Mouse (Mus musculus) left cerebral cortex, postnatal 25 days (tissue): ENCODE measurements around the gene Epha10. TPM values are rescaled to one million over a fixed set of nuclear protein-coding genes. Genes with fewer than 3 reads are reported as not detected.
A peak's percentile ranks its signal among the peaks of the same experiment; 100 is the strongest.

ENCODE experiments used
- DNase-seq, 2 experiments: peaks; one replicate each; pipeline ENCODE4 v3.0.0; 2022; ENCODE audit warnings: low spot score in 2 of 2, mixed read lengths in 1 of 2
- intact Hi-C: fragments of 180-260 bp; cut with DNase I; formaldehyde crosslinking; loops from one replicate; pipeline ENCODE4 v1.15.1; 2025
- total RNA-seq, 2 experiments: library from RNA; stranded (reverse); gene quantifications; 2 replicates each; pipeline ENCODE4 v1.2.3; 2021

Gene Epha10
- total RNA-seq = 10 to 100 TPM; 46.6 to 49.7 TPM

DNA sequence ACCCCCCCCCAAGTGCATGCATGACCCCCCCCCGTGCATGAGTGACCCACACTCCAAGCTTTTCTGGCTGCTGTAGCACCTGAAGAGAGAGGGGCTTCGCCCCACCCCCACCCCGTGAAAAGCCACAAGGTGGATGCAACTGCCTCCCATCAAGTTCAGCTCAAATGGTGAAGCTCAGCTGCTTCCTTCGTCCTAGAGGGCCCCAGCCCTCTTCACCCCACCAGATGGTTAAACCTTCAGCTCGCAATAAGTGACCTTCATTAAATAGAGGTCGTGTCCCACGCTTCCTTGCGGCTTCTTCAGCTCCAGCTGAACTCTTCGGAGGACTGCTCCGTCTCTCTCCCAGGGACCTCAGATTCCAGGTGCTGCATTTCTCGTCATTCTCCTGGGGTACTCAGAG, at the start of gene Epha10:
Epha10 (plus strand) TSS at position 301 of the 400 bp plus-strand sequence.
- no peak for DNase-seq
- intact Hi-C loops = no loop called here

DNA sequence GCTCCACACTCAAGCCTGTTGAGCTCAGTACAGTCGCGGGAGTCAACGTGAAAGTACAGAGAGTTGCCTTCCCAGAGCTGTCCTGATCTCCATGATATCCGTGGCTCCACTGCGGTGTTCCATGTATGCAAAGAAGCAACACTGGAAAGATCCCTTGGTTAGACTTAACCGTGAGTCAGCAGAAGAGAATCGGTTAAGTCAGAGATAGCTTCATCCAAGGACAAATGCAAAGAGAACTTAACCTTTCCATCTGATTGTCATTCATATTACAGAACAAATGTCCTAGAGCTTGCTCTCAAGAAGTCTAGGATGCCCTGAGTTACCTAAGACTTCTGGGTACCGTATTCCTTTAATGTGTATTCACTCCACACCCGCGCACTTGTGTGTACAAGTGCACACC, 47.9 kb upstream of the Epha10 start:
- intact Hi-C loops = no loop called here
- DNase-seq = no peak

DNA sequence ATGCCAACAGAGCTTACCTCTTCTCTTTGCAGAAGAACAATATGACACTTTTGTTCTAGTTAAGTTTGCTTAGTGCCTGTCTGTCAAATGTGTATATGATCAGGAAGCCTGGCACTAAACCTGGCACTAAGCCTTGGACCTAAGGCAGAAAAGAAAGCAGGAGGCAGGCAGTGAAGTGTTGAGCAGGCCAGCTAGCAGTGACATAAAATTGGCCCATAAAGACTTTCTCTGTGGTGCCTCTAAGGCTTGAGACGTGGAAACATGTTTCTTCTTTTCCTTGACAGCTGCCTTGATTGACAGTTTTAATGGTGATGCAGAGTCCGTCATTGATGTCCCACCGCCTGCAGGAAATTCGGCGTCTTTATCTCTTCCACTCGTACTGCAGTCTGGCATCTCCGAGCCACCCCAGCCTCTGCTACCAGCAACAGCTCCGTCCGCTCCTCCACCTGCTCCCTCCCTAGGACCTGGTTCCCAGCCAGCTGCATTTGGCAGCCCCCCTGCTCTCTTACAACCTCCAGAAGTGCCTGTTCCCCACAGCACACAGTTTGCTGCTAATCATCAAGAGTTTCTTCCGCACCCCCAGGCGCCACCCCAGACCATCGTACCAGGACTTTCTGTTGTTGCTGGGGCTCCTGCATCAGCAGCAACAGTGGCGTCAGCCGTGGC, 42.5 kb upstream of the Epha10 start:
- DNase-seq = no peak
- intact Hi-C loops = no loop called here

DNA sequence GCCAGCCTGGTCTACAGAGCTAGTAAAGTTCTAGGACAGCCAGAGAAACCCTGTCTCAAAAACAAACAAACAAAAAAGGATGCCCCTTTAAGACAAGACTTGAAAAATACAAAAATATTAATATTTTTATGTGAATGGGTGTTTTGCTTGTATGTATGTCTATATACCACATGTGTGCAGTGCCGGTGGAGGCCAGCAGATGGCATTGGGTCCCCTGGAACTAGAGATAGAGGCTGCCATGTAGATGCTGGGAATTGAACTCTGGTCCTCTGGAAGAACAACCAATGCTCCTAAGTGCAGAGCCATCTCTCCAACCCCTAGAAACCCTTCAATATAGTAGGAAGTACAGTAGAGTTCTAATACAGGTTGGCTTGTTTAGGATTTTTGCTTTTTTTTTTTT, 39.7 kb upstream of the Epha10 start:
- intact Hi-C loops = no loop called here

DNA sequence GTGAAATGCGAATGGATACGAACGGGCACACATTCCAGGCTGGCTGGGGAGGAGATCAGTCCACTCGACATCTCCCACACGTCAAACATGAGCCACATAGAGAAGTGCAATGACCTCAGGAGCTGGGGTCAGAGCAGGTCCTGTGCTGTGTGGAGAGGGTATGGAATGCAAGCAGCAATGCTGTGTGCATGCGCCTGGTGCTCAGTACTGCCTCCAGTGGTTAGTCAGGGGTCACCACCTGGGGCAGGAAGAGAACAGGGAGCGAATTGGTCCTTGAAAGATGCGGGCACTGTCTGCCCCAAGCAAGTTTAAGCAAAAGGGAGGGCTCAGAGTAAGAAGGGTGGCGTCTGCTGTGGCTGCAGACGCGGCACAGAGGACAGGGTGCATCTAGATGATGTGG, 37.2 kb upstream of the Epha10 start:
- no peak for DNase-seq
- intact Hi-C loops = no loop called here

More for the DNA sequence above, 39.7 kb upstream of the Epha10 start:
- DNase-seq = no peak

DNA sequence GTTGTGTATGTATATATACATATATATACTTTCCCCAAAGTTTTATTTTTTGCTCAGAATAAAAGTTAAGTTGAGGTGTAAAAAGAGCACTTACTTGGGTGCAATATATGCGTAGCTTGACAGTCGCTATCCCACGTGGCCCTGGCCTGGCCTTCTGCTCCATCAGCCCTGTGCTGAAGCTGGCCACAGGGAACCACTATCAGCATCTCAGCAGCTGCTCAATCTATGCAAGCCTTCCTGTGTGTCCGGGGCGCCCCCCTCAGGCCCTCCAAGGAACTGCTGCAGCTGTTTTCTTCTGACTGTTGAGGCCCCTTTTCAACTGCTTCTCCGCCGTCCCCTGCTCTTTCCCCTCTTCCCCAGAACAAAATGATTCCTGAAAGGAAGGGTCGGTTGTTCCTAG, 33.1 kb upstream of the Epha10 start:
- intact Hi-C loops = loop anchor here (1.0 kb wide), 1 partner anchor 45 kb away; the partner anchor contains the start of gene Mtf1
- DNase-seq = peak; percentile 83 to 89

DNA sequence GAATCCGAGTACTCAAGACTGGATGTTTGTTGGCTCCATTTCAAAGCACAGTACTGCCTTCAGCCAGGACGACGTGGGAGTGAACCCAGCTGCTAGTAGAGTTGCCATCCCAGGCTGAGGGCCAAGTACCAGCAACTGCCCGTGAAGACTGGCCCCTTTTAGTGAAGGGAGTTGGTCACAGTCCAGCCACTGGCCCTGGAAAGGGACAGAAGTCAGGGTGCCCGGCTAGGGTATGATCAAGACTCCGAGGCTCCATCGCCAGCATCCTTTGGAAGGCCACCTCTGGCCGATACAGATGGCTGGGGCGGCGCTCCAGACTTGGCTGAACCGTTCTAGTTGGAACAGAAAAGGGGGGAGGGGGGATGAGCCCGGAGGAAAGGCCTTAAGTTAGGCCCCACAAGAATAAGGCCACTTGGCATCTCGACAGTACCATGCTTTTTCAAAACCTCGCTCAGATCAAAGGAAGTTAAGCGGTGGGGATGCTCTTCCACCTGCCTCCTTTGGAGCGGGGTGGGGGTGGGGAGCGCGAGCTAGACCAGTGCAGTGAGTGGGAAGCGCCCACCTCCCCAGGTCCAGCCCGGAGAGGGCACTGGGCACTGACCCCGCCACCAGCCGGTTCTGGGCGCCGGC, 31.0 kb upstream of the Epha10 start:
- intact Hi-C loops = loop anchor here (5.0 kb wide), 1 partner anchor 43 kb away; no protein-coding TSS in a partner anchor
- peak; percentile 69 to 86 for DNase-seq

DNA sequence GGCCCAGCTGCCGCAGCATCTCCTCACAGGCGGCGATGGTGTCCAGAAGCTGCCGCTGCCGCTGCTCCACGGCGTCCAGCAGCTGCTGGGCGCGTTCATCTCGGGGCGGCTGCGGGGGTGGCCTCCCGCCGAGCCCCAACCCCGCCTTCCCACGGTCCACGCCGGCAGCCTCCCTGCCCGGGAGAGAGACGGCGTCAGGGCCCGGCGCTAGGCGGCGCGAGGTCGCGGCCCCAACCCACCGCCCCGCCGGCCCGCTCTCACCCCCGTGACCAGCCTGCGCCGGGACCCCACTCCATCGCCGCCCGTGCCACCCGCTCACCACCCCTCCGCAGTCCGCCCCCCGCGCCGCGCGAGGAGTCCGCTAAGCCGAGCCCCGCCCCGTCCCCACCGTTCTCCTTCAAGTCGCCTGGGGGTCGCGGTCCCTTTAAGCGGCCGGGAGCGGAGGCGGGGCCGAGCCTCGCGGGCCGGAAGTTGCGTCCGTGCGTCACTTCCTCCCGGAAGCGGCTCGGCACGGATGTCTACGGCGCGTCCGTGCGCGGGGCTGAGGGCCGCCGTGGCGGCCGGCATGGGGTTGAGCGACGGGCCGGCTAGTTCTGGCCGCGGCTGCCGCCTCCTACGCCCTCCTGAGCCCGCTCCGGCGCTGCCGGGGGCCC, 30.3 kb upstream of the Epha10 start, which contains the start of gene Yrdc:
Yrdc (plus strand) TSS at position 419 of the 653 bp plus-strand sequence.
- intact Hi-C loops = loop anchor here (5.0 kb wide), 1 partner anchor 42 kb away; no protein-coding TSS in a partner anchor
- DNase-seq = peak; percentile 95

DNA sequence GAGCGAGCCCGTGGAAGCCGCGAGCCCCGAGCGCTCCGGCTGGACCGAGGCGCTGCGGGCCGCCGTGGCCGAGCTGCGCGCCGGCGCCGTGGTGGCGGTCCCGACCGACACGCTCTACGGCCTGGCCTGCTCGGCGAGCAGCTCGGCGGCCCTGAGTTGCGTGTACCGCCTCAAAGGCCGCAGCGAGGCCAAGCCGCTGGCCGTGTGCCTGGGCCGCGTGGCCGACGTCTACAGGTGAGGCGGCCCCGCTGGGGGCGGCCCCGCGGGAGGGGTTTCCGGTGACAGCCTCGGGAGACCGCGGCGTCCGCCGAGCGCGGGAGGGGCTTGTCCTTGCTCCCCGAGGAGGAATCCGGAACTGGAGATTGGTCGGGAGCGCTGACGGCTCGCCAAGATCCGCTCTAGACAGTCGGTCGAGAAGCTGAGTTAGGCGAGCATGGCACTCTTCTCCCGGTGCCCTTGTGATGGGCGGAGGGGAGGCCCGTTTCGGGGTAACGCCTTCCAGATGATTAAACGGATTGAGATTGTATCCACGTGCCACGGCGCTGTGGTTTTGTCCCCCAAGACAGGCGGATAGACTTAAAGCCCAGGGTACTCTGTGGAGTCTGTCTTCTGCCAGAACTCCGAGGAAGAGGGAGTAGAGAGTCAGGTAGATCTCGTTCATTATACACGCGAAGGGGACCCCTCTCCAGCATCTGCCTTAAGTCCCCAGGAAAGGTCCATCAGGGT, 29.6 kb upstream of the Epha10 start, which contains the start of gene 1110065P20Rik:
1110065P20Rik (minus strand) TSS at position 264 of the 726 bp plus-strand sequence.
- peak; percentile 78 to 81 for DNase-seq
- intact Hi-C loops = loop anchor here (5.0 kb wide), 1 partner anchor 41 kb away; no protein-coding TSS in a partner anchor

DNA sequence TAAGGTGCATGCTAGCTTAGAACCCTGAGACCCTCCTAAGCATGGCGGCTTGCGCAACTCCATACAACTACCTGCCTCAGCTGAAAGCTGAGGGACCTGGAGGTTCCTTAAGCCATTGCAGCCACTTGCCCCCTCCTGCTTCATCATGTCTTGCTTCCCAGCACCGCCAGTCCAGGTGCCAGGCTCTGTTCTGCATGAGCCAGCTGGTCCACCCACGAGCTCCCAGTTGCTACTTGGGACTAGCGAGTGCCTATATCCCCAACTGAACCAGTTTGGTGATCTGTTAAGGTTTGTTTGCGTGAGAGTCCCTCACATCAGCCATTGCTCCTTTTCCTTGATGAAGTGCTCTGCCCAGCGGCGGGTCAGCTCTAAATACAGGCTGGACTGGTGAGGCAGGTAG, 24.4 kb upstream of the Epha10 start:
- intact Hi-C loops = no loop called here
- peak in 1 of 2 experiments; percentile 64 for DNase-seq

DNA sequence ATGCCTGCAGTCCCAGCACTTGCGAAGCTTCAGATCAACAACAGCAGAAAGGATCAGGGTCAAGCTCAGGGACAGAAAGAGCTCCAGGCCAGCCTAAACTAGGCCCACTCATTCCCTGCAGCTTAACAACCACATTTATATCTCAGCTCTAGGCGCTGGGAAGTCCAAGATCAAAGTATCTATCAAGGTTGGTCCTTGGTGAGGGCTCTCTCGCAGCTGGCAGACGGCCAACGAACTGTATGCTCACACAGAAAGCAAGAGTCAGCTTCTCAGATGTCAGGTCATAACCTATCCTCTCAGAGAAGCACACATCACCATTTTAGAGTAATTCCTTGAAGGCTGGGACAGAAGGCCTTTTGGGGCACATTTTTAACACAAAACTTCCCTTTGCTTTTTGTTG, 22.3 kb upstream of the Epha10 start:
- intact Hi-C loops = no loop called here
- no peak for DNase-seq

DNA sequence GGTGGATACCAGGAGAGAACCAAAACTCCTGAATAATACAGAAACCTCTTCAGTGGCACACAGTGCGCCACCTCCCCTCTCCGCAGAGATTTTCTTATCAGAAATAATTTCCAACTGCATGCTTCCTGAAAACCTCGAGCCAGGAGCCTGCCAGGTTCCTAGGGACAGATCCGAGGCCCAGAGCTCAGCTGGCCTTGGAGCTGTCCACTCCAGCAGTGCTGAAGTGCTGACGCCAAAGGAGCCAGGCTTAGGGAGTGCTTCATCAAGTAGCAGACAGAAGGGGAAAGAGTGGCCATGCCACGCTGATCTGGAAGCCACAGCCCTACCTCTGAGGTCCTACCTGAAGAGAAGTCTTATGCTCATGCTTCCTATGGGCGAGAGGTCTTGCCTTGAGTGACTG, 20.3 kb upstream of the Epha10 start:
- no peak for DNase-seq
- intact Hi-C loops = loop anchor here (5.0 kb wide), 1 partner anchor 77 kb away; the partner anchor contains the start of genes 9930104L06Rik and Cdca8

DNA sequence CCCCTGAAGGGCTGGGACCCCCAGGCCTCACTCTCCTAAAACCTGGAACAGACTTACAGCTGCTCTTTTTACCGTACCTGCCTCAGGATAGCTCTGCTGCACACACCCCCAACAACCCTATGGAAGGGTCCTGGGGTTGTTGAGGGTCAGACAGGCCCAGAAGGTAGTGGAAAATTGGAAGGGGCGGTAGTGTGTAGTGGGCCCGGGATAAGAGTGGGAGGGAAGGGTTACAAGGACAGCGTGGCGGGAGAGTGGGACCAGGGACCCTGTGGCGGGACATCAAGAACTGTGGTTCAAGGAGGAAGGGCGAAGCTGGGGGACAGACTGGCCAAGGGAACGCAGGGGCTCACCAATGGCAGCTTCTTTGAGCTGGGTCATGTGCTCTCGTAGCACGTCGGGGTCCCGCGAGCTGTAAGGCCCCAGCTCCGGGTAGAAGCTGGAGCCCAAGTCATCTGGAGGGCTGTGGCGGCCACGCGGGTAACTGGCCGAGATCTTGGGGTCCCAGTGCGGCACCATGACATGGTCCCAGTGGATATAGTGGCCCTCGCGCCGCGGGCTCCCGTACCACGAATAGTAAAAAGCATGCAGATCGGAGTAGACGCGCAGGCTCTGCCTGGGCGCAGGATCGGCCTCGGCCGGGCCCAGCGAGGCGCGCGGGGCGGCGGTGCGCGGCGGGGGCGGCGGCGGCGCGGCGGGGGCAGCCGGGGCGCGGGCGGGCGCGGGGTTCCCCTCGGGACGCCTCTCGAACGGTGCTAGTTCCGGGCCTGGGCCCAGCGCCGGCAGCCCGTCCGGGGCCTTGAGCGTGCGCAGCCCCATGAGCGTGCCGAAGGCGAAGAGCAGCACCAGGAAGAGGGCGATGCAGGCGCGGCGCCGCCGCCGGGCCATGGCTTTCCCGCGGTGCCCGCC, 19.2 kb upstream of the Epha10 start, which contains the start of gene Maneal:
Maneal (minus strand) TSS at position 889 of the 906 bp plus-strand sequence.
- no peak for DNase-seq
- intact Hi-C loops = loop anchor here (5.0 kb wide), 1 partner anchor 76 kb away; the partner anchor contains the start of genes 9930104L06Rik and Cdca8

DNA sequence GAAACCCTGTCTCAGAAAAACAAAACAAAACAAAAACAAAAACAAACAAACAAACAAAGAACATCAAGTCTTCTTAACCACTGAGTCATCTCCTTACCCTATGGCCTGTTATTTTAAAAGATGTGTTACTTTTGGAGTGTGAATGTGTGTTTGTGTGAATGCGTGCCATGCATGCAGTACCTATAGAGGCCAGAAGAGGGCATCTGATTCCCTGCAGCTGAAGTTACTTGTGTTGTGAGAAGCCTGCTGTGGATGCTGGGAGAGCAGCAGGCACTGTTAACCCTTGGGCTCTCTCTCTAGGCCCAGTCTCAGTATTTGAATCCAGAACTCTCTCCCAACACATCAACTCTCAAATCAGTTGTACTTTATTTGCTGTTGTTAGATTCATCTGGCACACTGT, 8.0 kb upstream of the Epha10 start:
- no peak for DNase-seq
- intact Hi-C loops = no loop called here

DNA sequence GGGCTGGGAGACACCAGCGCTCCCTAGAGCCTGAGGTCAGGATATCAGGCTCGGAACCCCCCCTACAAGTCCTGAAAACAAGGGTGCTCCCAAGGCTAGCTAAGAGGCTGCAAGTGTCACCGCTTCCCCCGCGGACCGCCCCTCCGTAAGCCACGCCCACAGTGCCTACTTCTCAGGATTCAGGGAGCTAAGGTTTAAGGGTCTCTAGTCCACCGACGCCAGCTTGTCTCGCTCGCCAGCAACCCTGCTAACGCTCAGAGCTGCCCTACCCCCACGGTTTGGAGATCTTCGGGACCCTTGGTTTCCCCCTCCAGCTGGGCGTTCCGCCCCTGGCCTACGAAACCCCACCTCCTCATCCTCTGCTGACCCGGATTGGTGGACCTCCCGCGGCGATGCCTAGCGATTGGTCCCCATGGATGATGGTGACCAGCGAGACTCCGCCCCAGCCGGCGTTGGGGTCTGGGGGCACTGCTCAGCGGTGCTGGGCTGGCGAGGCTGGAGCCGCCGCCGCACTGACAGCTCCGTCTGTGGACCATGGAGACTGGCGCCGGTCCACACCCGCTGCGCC, 726 bp downstream of the Epha10 start:
- intact Hi-C loops = no loop called here
- peak; percentile 80 to 87 for DNase-seq

DNA sequence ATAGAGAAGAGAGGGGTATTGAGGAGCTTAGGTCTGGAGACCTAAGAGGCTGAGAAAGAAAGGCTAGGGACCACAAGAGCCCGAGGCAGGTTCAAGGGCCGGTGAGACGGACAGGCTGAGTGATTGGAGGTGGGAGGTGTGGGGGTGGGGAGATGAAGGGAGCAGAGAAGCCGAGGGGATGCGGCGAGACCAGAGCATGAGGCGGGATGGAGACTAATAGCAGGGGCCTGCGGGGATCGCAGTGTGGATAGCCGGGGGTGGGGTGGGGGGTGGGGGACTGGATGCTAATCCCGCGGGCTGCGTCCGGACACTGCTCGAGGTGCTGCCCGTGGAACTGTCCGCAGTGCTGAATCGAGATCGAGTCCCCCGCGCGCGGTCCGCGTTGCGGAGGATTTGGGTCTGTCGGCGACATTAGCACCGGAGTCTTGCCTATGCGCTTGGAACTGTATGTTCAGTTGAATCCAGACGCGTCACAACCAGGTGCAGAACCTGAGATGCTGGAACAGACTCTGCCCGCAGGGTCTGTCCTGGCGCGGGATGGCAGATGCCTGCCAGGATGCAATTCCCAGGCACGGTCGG, 1.5 kb downstream of the Epha10 start:
- intact Hi-C loops = no loop called here
- peak in 1 of 2 experiments; percentile 32 for DNase-seq

DNA sequence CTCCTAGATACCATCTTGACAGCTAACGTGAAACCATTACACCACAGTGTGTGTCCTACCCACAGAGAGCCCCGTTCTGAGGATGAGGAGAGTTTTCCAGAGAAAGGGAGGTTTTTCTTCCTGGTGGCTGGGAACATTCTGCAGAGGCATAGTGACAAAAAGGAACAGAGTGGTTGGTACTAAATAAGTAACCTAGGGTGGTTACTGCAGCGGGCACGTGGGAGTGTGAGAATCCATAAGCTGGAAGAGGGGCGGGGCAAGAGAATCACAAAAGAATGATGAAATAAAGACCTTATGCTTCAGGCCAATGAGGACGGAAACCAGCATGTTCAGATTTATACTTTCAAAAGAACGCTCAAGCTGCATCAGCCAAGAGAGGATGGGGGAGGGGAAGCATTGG, 8.0 kb downstream of the Epha10 start:
- intact Hi-C loops = no loop called here
- DNase-seq = peak in 1 of 2 experiments; percentile 84

DNA sequence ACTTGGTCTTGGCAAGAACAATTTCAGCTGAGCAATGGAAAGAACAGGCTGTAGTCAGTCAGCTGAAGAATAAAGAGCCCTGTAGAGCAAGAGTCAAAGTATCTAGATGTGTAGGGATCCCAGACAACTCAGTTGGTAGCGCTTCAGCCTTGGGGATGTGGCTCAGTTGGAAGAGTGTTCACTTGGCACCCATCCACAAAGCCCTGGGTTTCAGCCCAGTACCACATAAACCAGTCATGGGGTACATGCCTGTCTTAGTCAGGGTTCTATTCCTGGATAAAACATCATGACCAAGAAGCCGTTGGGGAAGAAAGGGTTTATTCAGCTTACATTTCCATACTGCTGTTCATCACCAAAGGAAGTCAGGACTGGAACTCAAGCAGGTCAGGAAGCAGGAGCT, 9.2 kb downstream of the Epha10 start:
- peak in 1 of 2 experiments; percentile 53 for DNase-seq
- intact Hi-C loops = loop anchor here (5.0 kb wide), 1 partner anchor 38 kb away; the partner anchor contains the start of genes 1110065P20Rik and Yrdc
